Mouse (Mus musculus): Measurements from ENCODE around the gene Add1.

Add1 gene

GRCm38 (mm10) chr5:34670280-34670679 is 96.8 kb downstream of the Add1 start:
- no peak for DNase-seq (ENCODE audit: low spot score in 2 of 2)
